Mouse (Mus musculus) testis, adult 2 months (tissue): ENCODE data around the gene Map3k11. TPM values are rescaled to one million over a fixed set of nuclear protein-coding genes. Genes with fewer than 3 reads are reported as not detected.

ENCODE experiments used
- H3K27ac ChIP-seq: fragments of 200-500 bp; 2 replicates; pipeline ENCODE4 v1.5.1; 2012; ENCODE audit warnings: low read depth, low read length; ENCODE audit not compliant: control insufficient read depth, insufficient read depth
- H3K27me3 ChIP-seq: fragments of 200-500 bp; 2 replicates; pipeline ENCODE4 v1.6.1; 2012; ENCODE audit warnings: mild to moderate bottlenecking, low read length, moderate library complexity; ENCODE audit not compliant: control insufficient read depth, insufficient read depth
- H3K36me3 ChIP-seq: fragments of 200-500 bp; 2 replicates; pipeline ENCODE4 v1.6.1; 2012; ENCODE audit warnings: mild to moderate bottlenecking, low read length; ENCODE audit not compliant: control insufficient read depth, insufficient read depth
- H3K4me1 ChIP-seq: fragments of 200-500 bp; 2 replicates; pipeline ENCODE4 v1.6.1; 2012; ENCODE audit warnings: low read length; ENCODE audit not compliant: control insufficient read depth, insufficient read depth
- H3K4me3 ChIP-seq: fragments of 200-500 bp; 2 replicates; pipeline ENCODE4 v1.5.1; 2012; ENCODE audit warnings: low read depth, mild to moderate bottlenecking, low read length, moderate library complexity, mixed read lengths; ENCODE audit not compliant: control insufficient read depth
- CTCF ChIP-seq: fragments of 200-500 bp; IDR thresholded peaks from 2 replicates; pipeline ENCODE4 v1.5.1; 2012; ENCODE audit warnings: low read depth, mild to moderate bottlenecking, inconsistent platforms, low read length, moderate library complexity; ENCODE audit not compliant: control insufficient read depth, insufficient read depth, insufficient replicate concordance
- POLR2A ChIP-seq: fragments of 200-500 bp; IDR thresholded peaks from 2 replicates; pipeline ENCODE4 v1.6.1; 2012; ENCODE audit warnings: low read depth, mild to moderate bottlenecking, inconsistent platforms, low read length, moderate library complexity; ENCODE audit not compliant: control insufficient read depth
- polyA plus RNA-seq: library from polyadenylated mRNA; depleted of rRNA; stranded (reverse); fragments of >200 nt; gene quantifications from 2 replicates; pipeline ENCODE4 v1.2.3, GENCODE M21; 2012

Map3k11 gene
- polyA plus RNA-seq, 1 experiment = 24.6 TPM

DNA sequence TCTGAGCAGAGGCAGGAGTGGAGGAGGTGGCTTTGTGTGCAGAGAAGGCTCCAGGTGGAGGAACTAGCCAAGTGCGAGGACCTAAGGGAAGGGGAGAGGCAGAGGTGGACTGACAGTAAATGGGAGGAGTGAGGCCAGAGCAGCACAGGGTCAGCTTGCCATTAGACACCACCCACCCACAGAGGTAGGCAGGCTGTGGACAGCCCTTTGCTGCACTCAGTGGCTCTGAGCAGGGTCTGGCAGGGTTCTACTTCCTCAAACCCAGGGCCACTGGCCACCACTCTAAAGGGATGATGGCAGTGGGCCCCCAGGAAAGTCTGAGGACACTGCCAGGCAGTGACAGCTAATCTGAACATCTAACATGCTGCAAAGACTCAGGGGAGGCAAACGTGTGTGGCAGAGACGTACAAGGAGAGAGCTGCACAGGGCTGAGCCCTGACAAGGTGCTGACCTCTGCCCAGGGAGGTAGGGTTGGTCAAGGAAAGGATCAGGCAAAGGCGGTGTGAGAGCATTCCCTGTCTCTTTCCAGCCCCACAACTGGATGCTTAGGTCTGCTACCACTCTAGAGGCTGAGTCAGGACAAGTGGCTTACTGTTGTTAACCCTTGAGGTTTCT lies 35.5 kb downstream of the Map3k11 start:
- peak overlapping the region; percentile 91; the same call in 1 of the 2 replicates for H3K4me3 ChIP-seq
- H3K4me1 ChIP-seq = peaks cover 31% of the 10 kb centered on the region
- H3K27ac ChIP-seq = no peak overlapping the region
- TF ChIP-seq POLR2A (no peak), CTCF (no peak)
- H3K27me3 ChIP-seq = no peaks in the 10 kb centered on the region
- H3K36me3 ChIP-seq = peaks cover 3% of the 10 kb centered on the region; the same call in 1 of the 2 replicates

- H3K4me3 ChIP-seq = peak overlapping the region; percentile 91
- peak overlapping the region; percentile 15; the same call in 1 of the 2 replicates for H3K27ac ChIP-seq
- peaks cover 3% of the 10 kb centered on the region; the same call in 1 of the 2 replicates for H3K36me3 ChIP-seq
- TF ChIP-seq CTCF (no peak), POLR2A (peak; percentile 21; the same call in 1 of the 2 replicates)
- no peaks in the 10 kb centered on the region for H3K27me3 ChIP-seq
- peaks cover 35% of the 10 kb centered on the region for H3K4me1 ChIP-seq
Measured at GRCm38 (mm10) chr19:5724549-5724941, 36.0 kb downstream of the Map3k11 start.

DNA sequence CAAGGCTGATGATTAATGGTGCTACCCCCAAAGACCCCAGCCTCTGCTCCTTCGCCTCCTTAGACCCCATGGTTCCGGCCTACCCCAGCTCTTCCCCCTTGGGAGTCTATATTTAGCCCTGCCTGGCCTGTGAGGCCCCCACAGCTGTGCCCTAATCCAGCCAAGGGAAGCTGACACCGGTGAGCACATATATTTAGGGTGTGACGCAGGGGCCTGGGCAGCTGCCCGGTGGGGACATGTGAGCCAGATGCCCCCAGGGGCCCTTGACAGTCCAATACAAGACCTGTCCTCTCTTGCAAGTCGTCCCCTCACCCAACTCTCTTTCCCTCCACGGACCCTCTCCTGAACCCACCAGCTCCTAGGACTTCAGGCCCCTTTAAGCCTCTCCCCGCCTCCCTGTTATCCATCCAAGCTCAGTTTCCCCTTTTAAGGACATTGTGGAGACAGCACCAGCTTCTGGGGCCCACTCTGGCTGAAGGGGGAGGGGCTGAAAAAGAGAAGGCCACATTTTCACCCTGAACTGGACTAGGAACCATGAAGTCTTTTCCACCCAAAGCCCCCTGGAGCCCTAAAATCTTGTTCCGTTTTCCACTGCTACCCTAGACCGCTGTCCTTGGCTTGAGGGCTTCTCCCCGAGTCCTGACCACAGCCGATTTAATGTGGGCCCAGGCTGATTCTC lies 36.6 kb downstream of the Map3k11 start:
- Histone ChIP-seq H3K36me3 (peaks cover 3% of the 10 kb centered on the region; the same call in 1 of the 2 replicates), H3K4me3 (peak overlapping the region; percentile 91), H3K4me1 (peaks cover 38% of the 10 kb centered on the region), H3K27me3 (no peaks in the 10 kb centered on the region), H3K27ac (peak overlapping the region; percentile 84; the same call in 1 of the 2 replicates)
- TF ChIP-seq CTCF (no peak), POLR2A (no peak)

DNA sequence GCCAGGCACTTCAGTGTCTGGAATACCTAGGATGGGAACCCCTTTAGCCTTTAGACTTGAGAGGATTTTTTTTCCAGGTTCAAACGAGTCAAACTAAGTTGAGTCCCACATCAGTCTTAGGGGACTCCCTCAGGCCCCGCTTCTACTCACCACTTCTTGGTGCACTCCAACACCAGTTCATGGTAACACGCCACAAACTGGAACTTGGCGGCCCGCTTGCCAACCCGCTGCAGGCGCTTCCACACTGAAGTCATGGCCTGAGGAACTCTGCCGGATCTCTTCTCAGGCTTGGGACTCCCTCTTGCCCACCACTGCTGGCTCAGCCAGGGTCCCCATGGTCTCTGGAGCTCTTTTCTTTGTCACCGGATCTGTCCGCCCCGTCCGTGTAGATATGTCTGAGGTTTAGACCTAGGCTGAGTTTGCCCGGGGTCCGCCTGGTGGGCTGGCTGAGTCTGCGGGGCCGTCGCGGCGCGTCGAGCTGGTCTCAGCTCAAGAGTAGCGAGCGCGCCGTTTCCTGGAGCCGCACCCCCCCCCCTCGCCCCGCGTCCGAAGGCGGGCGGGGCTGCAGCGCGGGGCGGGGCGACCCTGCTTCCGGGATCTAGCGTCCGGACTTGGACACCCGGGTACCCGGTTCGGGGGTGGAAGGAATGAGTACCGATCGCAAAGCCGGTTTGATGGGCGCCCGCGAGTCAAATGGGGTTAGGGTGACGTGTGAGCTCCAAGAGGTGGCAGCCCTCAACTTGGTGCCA lies 37.4 kb downstream of the Map3k11 start, which contains the start of gene Ehbp1l1:
TSS of gene Ehbp1l1 (minus strand) at position 551 of the 749 bp plus-strand sequence.
- Histone ChIP-seq H3K27me3 (no peaks in the 10 kb centered on the region), H3K4me1 (peaks cover 44% of the 10 kb centered on the region), H3K36me3 (peaks cover 3% of the 10 kb centered on the region; the same call in 1 of the 2 replicates), H3K4me3 (peak within 1 kb of the TSS; percentile 91), H3K27ac (peak within 1 kb of the TSS; percentile 84)
- TF ChIP-seq POLR2A = peak; percentile 45
- TF ChIP-seq CTCF = no peak

DNA sequence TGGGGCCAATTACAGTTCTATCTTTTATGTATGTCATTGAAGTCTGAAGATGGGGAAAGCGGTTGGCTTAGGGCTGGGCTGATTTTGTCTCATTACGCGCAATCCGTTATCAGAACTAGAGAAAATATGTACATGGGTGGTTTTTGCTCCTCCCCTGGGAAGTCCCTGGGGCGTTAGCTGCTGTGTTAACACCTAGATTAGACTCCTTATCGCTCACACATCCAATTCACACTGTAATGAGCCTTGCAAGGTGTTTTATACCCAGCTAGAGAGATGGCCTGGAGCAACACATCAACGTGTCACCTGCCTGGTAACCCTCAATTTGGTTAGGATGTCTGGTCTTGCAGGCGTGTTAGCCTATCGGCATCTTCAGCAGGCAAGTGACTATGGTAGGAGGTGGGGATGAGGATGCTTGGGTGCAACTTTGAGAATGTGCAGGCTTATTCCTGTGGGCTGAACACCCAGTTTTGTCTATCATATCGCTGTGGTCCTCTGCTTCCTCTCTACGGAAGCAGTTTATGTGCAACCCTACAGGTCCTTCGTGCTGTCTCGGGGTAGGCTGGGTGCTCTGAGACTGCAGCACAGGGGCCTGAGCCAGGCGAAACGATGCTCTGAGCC lies 38.5 kb downstream of the Map3k11 start:
- Histone ChIP-seq H3K27me3 (no peaks in the 10 kb centered on the region), H3K27ac (peak overlapping the region; percentile 2; the same call in 1 of the 2 replicates), H3K4me1 (peaks cover 48% of the 10 kb centered on the region), H3K4me3 (peak overlapping the region; percentile 91), H3K36me3 (no peaks in the 10 kb centered on the region)
- TF ChIP-seq CTCF (no peak), POLR2A (no peak)

- no peaks in the 10 kb centered on the region for H3K27me3 ChIP-seq
- no peak for TF ChIP-seq POLR2A
- TF ChIP-seq CTCF = peak; percentile 93
- H3K4me3 ChIP-seq = peak overlapping the region; percentile 91
- H3K36me3 ChIP-seq = no peaks in the 10 kb centered on the region
- peak overlapping the region; percentile 51; the same call in 1 of the 2 replicates for H3K27ac ChIP-seq
- H3K4me1 ChIP-seq = peaks cover 48% of the 10 kb centered on the region
Measured at GRCm38 (mm10) chr19:5727701-5728100, 39.2 kb downstream of the Map3k11 start.
